Mouse (Mus musculus) bone marrow, adult 2 months (tissue): ENCODE results near the gene Pth1r. TPM values are rescaled to one million over a fixed set of nuclear protein-coding genes. Genes with fewer than 3 reads are reported as not detected.

Source experiments
- H3K27ac ChIP-seq: fragments of 200-500 bp; 2 replicates; pipeline ENCODE4 v1.5.1; 2012; ENCODE audit warnings: low read depth, mild to moderate bottlenecking, control low read depth, inconsistent platforms, low read length; ENCODE audit not compliant: control insufficient read depth, poor library complexity, insufficient read depth
- H3K4me1 ChIP-seq: fragments of 200-500 bp; 2 replicates; pipeline ENCODE4 v1.6.1; 2011; ENCODE audit warnings: low read length; ENCODE audit not compliant: control insufficient read depth, insufficient read depth
- H3K4me3 ChIP-seq: fragments of 200-500 bp; replicated peaks from 2 replicates; pipeline ENCODE3; 2011; ENCODE audit warnings: mild to moderate bottlenecking, low read depth, low read length, control low read depth; ENCODE audit not compliant: control insufficient read depth
- CTCF ChIP-seq: fragments of 200-500 bp; IDR thresholded peaks from 2 replicates; pipeline ENCODE4 v1.5.1; 2011; ENCODE audit warnings: low read length, control low read depth; ENCODE audit not compliant: control insufficient read depth, insufficient read depth
- POLR2A ChIP-seq: fragments of 200-500 bp; IDR thresholded peaks from 2 replicates; pipeline ENCODE4 v1.6.1; 2011; ENCODE audit warnings: low read depth, mild to moderate bottlenecking, control low read depth, low read length, borderline replicate concordance; ENCODE audit not compliant: control insufficient read depth
- WGBS: fragments of 180-500 bp; shearing (Covaris S2); methylation state at CpG from one replicate; pipeline ENCODE4 v1.1.7; 2018; 5-methylcytosine and 5-hydroxymethylcytosine counted together
- polyA plus RNA-seq: library from polyadenylated mRNA; stranded (reverse); fragments of >200 nt; gene quantifications from 2 replicates; pipeline ENCODE4 v1.2.4, GENCODE M21; 2011; ENCODE audit warnings: low replicate concordance; ENCODE audit not compliant: missing spikeins, insufficient read depth, insufficient read length

Pth1r gene
- polyA plus RNA-seq, 1 experiment = 9.1 TPM

DNA sequence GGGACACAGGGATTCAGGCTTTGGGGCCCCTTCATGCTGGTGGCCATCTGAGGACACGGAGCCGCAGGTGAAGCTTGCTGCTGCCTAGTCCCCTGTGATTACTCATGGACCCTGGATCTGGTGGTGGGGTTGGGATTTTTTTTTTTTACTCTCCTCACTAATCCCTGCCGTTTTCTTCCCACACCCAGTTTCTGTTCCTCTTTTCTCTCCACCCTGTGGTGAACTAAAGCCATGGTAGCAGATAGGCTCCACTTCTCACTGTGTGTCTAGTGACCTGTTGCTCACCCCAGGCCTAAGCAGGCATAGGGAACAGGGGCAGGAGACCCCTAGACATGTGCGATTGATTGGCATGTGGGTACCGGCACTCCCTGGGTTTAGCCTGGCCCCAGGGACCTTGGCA, 40.2 kb downstream of the Pth1r start:
- H3K4me1 ChIP-seq = peaks cover 3% of the 10 kb centered on the region
- 6% methylated on average over 5 of the region's 5 CpGs for WGBS

DNA sequence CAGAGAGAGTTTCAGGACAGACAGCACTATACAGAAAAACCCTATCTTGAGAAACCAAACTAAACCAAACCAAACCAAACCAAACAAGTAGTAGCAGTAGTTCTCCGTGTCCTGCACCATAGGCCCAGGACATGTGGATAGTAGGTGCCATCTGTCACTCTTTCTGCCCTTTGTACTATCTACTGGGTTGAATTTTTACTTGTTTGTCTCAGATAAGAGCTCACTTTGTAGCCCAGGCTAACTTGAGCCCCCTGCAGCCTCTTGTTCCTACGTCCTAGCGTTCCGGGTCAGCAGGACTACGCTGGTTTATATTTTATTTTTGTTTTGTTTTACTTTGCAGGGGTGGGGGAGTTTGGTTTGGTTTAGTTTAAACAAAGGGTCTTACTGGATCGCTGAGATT, 43.0 kb downstream of the Pth1r start:
- H3K27ac ChIP-seq = no peak overlapping the region
- WGBS = 91% methylated on average over 6 of the region's 6 CpGs
- peaks cover 3% of the 10 kb centered on the region for H3K4me1 ChIP-seq
- TF ChIP-seq CTCF (no peak), POLR2A (no peak)
- H3K4me3 ChIP-seq = no peak overlapping the region

More for the DNA sequence above, 40.2 kb downstream of the Pth1r start:
- Histone ChIP-seq H3K4me3 (no peak overlapping the region), H3K27ac (peak overlapping the region; percentile 26; the same call in 1 of the 2 replicates)
- no peak for TF ChIP-seq POLR2A

DNA sequence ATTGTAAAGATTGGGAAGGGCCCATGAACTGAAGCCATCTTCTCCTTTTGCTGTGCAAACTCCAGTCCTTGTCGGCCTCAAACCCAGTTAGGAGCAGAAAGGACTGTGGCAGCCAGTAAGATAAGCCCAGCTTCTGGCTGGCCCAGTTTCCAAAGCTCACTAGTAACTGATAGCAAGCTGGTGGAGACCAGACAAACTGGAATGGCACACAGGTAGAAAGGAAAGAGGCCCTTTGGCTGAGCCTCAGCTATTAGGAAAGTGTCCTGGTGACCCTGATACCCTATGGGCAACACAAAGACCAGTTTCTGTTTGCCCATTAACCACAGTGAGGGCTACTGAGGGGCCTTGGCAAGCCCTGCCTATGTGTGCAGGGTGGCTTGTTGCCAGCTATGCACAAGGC, 44.1 kb downstream of the Pth1r start:
- H3K4me3 ChIP-seq = no peak overlapping the region
- TF ChIP-seq CTCF = no peak
- no peak for TF ChIP-seq POLR2A
- H3K27ac ChIP-seq = no peak overlapping the region
- H3K4me1 ChIP-seq = peaks cover 3% of the 10 kb centered on the region
- WGBS = 74% methylated on average over 1 of the region's 1 CpGs

DNA sequence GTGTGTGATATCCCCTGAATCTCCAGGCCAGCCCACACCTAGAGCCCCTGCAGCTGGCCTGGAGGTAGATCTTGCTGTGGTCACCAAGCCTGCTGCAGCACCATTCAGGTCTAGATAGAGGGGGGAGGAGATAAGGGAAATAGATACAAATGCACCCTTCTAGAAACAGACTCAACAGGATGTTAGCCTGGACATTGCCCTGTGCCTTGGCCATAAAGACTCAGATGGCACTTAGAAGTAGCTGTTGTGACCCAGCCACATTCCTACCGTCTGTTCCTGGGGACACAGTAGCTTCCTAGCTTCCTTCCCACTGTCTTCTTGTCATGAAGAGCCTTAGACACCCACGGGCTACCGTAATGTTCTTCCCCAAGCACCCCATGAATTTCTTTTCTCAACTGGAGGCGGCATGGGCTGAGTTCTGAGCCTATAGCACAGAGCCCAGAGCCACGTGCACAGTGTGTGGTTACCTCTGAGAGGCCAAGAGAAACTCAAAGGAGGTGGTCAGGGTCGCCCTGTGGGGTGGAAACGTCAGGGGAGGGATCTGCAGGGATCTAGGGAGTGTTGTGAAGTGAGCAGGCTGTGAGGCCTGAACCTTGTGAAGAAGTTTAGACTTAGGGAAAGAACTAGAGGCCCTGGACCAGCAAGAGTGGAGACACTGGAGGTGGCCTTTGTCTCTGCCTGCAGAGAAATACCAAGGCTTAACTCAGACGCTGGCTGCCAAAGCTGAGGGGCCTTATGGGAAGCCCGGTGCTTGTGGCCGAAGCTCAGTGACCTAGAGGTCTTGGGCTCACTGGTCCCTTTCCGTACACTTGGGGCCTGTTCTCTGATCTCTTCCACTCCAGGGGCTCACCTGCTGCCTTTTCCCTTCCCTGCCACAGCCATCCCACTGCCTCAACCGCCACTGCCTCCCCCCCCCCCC, 45.6 kb downstream of the Pth1r start:
- Histone ChIP-seq H3K4me1 (no peaks in the 10 kb centered on the region; the same call in 1 of the 2 replicates), H3K4me3 (no peak overlapping the region), H3K27ac (no peak overlapping the region)
- no peak for TF ChIP-seq POLR2A
- TF ChIP-seq CTCF = no peak
- 81% methylated on average over 12 of the region's 12 CpGs for WGBS

DNA sequence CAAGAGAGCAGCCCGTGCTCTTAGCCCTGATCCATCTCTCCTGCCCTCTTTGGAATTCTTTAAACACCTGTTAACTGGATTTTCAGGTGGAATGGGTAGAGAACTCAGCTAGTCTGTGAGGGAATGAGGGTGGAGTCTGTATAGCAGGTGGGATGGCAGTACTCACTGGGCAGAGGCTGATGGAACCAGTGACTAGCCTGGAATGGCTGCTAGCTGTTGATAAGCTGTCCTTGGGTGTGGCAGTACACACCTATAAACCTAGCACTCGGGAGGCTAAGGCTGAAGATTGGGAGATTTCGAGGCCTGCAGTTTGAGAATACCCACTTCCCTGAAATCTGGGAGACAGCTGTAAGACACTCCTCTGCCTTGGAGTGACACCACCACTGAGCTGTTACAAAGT, 47.4 kb downstream of the Pth1r start:
- Histone ChIP-seq H3K4me1 (no peaks in the 10 kb centered on the region; the same call in 1 of the 2 replicates), H3K27ac (no peak overlapping the region), H3K4me3 (no peak overlapping the region)
- 67% methylated on average over 3 of the region's 3 CpGs for WGBS
- TF ChIP-seq CTCF (no peak), POLR2A (no peak)

DNA sequence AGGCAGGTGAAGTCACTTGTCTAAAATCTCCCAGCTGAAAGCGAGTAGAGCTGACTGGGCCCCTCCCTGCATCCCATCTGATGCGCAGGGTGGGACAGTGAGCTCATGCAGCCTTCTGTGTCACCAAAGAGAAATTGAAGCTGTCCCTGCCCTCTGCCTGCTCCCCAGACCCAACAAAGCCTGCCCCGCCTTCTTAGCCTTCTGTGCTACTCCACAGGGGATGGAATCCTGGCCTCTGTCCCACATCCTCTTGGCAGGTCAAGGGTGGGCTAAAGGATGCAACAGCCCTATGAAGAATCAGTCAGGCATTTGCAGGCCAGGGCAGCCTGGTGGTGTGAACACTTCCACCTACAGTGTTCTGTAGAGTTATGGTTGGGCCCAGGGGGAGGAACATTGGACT, 49.5 kb downstream of the Pth1r start:
- Histone ChIP-seq H3K4me3 (no peak overlapping the region), H3K4me1 (no peaks in the 10 kb centered on the region; the same call in 1 of the 2 replicates), H3K27ac (no peak overlapping the region)
- TF ChIP-seq POLR2A = no peak
- no peak for TF ChIP-seq CTCF
- WGBS = 77% methylated on average over 3 of the region's 3 CpGs

DNA sequence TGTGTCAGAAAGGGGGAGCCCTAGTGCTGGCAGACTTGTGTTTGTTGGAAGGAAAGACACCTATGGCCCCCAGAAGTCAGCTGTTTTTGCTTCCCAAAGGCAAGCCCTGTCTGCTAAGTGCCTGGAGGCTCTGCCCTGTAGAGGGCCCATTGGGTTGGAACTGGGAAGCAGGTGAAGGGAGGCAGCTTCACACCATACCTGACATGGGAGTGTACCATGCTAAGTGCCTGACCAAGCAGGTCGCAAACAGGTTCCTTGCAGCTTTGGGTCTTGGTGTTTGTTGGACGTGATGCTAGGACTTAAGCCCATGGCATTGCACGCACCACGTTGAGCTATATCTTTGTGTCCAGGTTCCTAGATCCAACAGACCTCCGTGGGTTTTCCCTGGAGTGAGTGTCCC, 50.5 kb downstream of the Pth1r start:
- WGBS = 97% methylated on average over 5 of the region's 5 CpGs
- Histone ChIP-seq H3K4me3 (no peak overlapping the region), H3K4me1 (no peaks in the 10 kb centered on the region; the same call in 1 of the 2 replicates), H3K27ac (no peak overlapping the region)
- TF ChIP-seq CTCF (no peak), POLR2A (no peak)

DNA sequence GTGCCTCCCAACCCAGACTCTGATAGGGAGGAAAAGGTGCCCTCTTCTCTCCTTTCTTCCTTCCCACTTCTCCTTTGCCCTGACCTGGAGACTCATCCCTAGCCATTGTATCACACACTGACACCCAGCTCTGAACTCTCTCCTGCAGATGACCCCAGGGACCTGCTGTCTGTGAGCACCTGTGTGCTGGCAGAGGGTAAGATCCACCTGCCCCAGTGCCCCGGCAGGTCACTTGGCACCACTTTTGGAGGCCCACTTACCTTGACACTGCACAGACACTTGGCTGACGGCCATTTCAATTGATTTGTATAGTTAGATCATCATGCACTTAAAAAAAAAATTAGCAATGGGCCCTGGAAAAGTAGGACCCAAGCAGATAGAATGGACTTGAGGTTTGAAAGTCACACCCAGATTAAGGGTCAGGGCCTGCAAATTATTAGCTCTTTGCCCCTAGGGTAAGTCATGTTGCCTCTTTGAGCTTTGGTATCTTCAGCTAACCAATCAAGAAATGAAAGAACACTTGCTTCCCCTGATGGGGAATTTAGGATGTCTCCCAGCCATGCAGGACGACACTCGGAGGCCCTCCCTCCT, 51.7 kb downstream of the Pth1r start:
- TF ChIP-seq CTCF = no peak
- WGBS = 89% methylated on average over 4 of the region's 4 CpGs
- Histone ChIP-seq H3K4me1 (no peaks in the 10 kb centered on the region; the same call in 1 of the 2 replicates), H3K4me3 (no peak overlapping the region), H3K27ac (no peak overlapping the region)

DNA sequence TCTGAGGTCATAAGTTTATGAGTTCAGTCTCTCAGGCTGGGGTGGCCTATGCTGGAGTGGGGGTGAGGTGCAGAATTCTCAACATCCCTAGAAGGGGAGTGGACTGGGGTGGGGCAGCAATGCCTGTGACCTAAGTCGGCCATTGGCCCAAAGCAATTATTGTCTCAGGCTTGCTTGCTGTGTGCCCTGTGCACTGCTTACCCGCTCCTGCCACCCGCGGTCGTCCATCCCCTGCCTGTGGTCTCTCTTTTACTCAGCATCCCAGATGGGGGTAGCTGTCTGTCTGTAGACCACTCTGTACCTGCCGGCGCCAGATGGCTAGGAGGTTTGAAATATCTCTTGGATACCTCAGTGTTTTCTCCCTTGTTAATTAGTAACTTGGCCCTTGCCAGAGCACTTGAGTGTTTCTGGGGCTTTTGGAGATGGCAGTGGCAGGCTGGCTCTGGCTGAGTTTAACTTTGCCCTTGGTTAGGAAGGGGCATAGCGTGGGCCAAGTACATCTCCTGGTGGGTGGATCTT, 57.6 kb downstream of the Pth1r start:
- no peak overlapping the region for H3K27ac ChIP-seq
- no peak overlapping the region for H3K4me3 ChIP-seq
- 91% methylated on average over 8 of the region's 8 CpGs for WGBS
- no peak for TF ChIP-seq POLR2A
- TF ChIP-seq CTCF = no peak
- H3K4me1 ChIP-seq = peaks cover 5% of the 10 kb centered on the region
